Mouse (Mus musculus): ENCODE data around the gene Phrf1.

GRCm38 (mm10) chr7:141218141-141218540 is 10.4 kb upstream of the Phrf1 start:
- no peak for TF ChIP-seq POLR2A (IDR thresholded peaks at IDR 0.05; ENCODE audit: borderline replicate concordance, low read depth, low read length)
- no peak for TF ChIP-seq CTCF (IDR thresholded peaks at IDR 0.05; ENCODE audit: low read depth, low read length)
